Mouse (Mus musculus): ENCODE results near the gene Vmn2r9.
"Not testable (repeated sequence)": the region's sequence is repeated elsewhere in the genome, so short reads cannot be mapped to it uniquely, and the experiment has no call there.

The Vmn2r9 gene

DNA sequence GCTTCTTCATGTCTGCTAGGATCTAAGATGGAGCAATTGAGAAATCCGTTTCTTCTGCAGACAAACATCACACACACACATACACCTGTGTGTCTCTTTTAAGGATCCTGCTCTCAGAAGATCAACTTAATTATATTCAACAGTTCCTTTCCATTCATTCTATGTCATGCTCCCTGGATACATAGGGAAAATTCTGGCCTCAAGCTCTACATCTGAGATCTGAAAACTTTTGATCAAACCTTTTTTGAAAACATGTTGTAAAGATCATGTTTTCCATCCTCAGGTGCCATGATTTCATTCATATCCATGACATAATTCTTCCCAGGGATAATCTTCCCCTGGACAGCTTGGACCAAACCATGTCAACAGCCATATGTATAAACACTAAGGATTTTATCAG lies at the start of gene Vmn2r9:
Gene Vmn2r9 (minus strand): TSS at position 101 of the 400 bp plus-strand sequence.
- not testable (repeated sequence) for DNase-seq (ENCODE audit: extremely low spot score, low read depth, low spot score)

DNA sequence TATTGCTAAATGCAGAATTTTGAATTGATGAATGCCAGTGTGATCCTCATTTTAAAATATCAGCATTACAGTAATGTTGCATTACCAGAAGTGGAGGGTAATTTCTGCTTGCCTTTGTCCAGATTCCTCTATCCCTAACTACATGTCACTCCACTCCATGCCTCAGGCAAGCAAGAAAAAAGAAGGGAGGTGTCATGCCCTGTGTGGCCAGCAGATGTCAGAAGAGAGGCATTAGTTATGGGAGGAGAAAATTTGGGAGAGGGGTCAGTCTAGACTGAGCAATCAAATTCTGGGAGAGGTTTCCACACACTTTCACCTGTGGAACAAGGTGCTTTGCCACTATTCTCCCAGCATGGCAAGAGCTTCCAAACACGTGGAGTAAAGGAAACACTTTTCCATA lies 14.3 kb upstream of the Vmn2r9 start:
- DNase-seq (ENCODE audit: extremely low spot score, low read depth, low spot score), result not testable (repeated sequence)

DNA sequence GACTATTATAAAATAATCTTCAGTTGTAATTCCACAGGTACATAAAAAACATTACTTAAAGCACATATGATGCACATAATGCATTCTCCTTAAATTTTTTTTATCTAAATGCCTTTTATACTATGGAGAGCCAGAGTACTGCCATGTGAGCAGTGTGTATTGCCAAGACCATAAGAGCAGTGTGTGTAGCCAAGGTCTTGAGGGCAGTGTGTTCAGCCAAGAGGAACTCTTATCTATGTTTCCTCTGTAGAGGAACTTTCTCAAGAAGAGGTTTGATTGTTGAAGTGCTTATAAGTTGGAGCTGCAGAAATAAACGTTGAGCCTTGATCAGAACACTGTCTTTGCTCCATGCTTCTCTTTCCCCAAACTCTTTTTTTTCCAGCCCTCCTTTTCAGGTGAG lies 2.9 kb downstream of the Vmn2r9 start:
- no peak for DNase-seq (ENCODE audit: extremely low spot score, low read depth, low spot score)

DNA sequence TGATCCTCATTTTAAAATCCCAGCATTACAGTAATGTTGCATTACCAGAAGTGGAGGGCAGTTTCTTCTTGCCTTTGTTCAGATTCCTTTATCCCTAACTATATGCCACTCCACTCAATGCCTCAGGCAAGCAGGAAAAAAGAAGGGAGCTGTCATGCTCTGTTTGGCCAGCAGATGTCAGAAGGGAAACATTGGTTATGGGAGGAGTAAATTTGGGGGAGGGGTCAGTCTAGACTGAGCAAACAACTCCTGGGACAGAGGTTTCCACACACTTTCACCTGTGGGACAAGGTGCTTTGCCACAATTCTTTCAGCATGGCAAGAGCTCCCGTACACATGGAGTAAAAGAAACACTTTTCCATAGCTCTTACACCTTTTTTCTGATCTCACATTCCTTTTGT lies 16.2 kb downstream of the Vmn2r9 start:
- DNase-seq (ENCODE audit: extremely low spot score, low read depth, low spot score), result no peak

DNA sequence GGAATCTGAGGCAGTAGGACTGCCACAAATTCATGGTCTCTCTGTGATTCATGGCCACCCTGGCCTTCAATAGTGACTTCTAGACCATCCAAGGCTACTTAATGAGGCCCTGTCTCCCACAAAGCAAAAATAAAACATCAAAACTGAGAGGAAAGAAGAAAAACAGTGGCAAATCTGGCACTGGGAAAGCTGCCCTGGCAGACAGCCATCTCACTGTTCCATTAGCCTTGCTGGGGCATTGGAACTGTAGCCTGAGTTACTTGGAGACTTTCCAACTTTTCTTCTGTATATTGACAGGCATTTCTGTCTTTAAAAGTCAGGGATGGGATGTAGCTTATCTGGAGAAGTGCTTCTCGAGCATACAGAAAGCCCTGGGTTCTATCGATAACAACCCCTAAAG lies 29.1 kb downstream of the Vmn2r9 start:
- DNase-seq (ENCODE audit: extremely low spot score, low read depth, low spot score), result no peak

DNA sequence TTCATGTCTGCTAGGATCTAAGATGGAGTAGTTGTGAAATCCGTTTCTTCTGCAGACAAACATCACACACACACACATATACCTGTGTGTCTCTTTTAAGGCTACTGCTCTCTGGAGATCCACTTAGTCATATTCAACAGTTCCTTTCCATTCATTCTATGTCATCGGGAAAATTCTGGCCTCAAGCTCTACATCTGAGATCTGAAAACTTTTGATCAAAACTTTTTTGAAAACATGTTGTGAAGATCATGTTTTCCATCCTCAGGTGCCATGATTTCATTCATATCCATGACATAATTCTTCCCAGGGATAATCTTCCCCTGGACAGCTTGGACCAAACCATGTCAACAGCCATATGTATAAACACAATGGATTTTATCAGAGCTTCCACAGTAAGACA lies 43.7 kb downstream of the Vmn2r9 start, which contains the start of gene Vmn2r8:
Gene Vmn2r8 (minus strand): TSS at position 101 of the 400 bp plus-strand sequence.
- DNase-seq (ENCODE audit: extremely low spot score, low read depth, low spot score), result not testable (repeated sequence)

DNA sequence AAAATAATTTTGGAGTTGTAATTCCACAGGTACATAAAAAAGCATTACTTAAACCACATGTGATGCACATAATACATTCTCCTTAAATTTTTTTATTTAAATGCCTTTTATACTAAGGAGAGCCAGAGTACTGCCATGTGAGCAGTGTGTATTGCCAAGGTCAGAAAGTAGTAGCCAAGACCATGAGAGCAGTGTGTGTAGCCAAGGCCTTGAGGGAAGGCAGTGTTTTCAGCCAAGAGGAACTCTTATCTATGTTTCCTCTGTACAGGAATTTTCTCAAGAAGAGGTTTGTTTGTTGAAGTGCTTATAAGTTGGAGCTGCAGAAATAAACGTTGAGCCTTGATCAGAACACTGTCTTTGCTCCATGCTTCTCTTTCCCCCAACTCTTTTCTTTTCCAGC lies 48.8 kb downstream of the Vmn2r9 start:
- DNase-seq (ENCODE audit: extremely low spot score, low read depth, low spot score), result no peak

DNA sequence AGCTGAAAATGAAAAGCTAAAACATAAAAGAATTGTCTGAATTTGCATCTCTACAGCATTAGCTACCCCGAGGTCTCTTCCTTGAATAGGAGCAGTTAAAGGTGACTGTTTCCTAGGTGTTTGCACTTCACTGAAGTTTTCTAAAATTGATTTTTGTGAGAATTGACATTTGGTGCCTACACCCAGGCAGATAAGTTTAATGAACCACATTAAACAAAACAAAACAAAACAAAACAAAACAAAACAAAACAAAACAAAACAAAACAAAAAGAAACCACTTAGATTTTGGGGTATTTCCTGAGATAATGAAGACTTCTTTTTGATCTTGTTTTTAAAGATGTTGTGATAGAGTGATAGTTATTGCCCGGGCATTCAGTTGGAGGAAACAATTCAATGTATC lies 57.1 kb downstream of the Vmn2r9 start, which contains the start of gene Tmed11:
Gene Tmed11 (minus strand): TSS at position 101 of the 400 bp plus-strand sequence.
- DNase-seq (ENCODE audit: extremely low spot score, low read depth, low spot score), result not testable (repeated sequence)

DNA sequence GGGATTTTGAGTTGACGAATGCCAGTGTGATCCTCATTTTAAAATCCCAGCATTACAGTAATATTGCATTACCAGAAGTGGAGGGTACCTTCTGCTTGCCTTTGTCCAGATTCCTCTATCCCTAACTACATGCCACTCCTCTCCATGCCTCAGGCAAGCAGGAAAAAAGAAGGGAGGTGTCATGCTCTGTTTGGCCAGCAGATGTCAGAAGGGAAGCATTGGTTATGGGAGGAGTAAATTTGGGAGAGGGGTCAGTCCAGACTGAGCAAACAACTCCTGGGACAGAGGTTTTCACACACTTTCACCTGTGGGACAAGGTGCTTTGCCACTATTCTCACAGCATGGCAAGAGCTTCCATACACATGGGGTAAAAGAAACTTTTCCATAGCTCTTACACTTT lies 62.0 kb downstream of the Vmn2r9 start:
- not testable (repeated sequence) for DNase-seq (ENCODE audit: extremely low spot score, low read depth, low spot score)

Data from hindlimb bud, embryonic 11.5 days (tissue).